Mouse (Mus musculus): Measurements from ENCODE around the gene Cend1. TPM values are rescaled to one million over a fixed set of nuclear protein-coding genes. Genes with fewer than 3 reads are reported as not detected.

Gene Cend1
- total RNA-seq (2023), result not detected

DNA sequence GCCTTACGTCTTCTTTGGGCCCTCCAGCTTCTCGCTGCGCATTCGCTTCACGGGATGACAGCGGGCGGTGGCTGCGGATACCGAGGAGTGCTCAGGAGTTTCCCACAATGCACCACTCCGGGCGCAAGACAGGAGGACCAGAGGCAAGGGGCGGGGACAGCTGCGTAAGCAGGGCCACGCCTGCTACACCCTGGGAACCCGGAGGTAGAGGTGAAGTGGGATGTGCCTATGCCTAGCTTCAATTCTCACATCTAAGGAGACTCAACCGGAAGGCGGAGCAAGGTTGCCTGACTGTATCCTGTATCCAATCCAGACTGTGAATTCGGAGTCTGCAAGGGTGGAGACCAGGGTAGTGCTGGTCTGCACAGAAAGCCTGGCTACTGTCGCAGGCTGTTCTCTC, at the start of gene Cend1:
Gene Cend1, minus strand, starts transcription at position 182 of the 400 bp plus-strand sequence.

DNA sequence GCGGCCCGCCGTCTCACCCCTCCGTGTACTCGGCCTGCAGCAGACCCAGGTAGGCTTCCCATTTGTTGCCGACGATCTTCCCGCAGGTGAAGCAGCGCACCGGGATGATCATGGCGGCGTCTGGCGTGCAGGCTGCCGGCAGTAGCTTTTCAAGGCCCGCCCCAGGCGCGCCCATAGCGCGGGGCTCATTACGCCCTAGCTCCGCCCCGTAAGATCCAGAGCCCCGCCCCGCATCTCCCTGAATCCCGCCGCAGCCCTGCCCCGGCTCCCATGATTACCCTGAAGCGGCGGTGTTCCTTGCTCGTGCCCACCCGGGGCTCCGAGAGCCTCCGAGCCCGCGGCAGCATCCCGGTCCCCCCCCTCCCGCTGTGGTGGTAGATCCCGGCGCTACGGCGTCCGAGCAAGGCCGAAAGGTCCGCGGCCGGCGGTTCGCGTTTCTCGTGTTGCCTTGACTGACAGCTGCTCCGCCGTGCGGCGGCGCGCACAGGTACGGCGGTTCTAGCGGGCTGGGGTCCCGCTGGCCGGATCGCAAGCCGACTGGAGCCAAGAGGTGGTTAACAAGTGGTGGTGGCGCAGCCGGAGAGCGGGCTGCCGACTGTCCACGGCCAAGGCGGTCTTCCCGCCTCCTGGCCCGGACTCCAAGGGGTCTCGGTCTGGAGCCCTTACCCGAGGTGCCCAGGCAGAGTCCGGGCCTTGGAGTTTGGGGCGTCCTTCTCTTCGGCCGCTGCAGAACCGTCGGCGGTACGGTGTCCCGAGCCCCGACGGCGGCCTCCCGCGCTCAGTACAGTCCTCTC, 45.9 kb upstream of the Cend1 start, which contains the start of the genes Polr2l and Tspan4:
Gene Polr2l, minus strand, starts transcription at position 122 of the 794 bp plus-strand sequence.
Gene Tspan4, plus strand, starts transcription at position 230 of the 794 bp plus-strand sequence.

DNA sequence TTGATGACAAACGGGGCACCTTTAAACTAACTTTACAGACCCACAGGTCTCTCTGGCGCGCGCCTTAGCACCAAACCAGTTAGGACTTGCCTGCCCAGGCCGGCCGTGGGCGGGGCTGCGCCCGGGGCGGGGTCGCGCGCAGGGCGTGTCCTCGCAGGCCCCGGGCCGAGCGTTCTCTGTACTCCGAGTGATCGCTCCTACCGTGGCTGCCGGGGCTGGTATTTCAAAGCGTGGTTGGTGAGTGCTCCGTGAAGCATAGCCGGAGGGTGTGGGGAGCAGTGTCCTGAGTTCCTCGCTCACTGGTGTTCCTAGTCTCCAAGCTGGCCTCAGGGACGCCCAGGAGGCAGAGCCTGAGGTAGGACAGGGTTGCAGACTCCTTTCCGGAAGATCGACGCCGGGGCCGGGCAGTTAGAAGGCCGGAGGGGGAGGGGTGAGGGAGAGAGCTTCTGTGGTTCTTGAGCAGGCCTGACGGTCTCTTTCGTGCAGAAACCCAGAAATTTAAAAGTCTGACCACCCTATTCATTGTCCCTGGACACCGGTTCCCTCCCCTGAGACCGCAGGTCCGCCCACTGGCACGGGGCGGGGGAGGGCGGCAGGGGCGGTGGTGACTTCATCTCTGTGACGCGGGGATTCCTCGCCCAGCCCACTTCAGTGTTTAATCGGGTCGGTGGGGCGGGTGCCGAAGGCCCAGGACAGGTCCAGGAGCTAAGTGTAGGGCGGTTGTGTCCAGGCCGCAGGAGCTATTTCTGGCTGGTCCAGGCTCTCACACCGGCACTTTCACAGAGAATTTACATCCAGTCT, 38.1 kb upstream of the Cend1 start, which contains the start of gene Cd151:
Gene Cd151, plus strand, starts transcription at position 163 of the 801 bp plus-strand sequence.

DNA sequence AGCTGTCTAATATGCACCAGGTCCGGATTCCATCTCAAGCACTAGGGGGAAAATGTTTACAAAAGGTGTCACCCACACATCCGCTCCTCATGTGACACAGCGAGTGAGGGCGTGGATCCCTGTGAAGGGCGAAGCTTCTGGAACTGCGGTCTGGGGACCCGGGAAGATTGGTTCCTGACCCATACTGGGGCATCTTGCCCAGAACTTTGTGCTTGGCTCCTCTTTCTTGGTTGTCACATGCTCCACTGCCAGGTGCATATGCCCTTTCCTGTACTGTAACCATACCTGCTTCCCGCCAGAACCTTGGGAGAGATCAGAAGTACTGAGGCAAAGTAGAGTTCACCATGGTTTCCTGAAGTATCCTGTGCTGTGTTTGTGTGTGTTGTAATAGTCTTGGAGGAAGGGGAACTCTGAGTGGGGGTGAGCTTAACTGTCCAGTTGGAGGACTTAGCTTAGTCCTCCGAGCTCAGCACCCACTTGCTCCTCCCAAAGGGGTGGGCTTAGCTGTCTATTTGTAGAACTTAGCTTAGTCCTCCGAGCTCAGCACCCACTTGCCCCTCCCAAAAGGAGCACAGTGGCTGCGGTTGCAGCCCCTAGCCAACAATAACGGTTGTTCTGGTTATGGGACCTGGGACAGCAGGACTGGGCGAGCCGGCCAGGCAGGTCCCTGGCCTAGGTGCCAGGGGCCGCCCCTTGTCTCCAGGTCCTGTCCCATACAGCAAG, 31.3 kb upstream of the Cend1 start, which contains the start of gene Cracr2b:
Gene Cracr2b, plus strand, starts transcription at position 704 of the 723 bp plus-strand sequence.

DNA sequence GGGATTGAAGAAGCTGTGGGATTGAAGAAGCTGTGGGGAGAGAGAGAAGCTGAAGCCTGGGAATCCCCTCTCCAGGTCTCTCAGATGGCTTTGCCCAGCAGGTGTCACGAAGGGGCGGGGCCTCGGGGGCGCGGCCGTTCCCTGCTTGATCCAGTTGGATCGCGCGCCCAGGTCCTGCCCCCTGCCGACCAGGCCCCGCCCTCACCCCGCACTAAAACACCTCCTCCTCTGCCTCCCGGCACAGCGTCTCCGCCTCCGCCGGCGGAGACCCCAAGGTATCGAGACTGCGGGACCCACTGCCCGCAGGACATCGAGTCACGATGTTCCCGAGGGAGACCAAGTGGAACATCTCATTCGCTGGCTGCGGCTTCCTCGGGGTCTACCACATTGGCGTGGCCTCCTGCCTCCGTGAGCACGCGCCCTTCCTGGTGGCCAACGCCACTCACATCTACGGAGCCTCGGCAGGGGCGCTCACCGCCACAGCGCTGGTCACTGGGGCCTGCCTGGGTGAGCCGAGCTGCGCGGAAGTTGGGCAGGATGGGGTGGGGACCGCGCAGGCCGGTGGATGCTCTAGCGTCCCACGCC, 25.8 kb upstream of the Cend1 start, which contains the start of gene Pnpla2:
Gene Pnpla2, plus strand, starts transcription at position 232 of the 585 bp plus-strand sequence.

DNA sequence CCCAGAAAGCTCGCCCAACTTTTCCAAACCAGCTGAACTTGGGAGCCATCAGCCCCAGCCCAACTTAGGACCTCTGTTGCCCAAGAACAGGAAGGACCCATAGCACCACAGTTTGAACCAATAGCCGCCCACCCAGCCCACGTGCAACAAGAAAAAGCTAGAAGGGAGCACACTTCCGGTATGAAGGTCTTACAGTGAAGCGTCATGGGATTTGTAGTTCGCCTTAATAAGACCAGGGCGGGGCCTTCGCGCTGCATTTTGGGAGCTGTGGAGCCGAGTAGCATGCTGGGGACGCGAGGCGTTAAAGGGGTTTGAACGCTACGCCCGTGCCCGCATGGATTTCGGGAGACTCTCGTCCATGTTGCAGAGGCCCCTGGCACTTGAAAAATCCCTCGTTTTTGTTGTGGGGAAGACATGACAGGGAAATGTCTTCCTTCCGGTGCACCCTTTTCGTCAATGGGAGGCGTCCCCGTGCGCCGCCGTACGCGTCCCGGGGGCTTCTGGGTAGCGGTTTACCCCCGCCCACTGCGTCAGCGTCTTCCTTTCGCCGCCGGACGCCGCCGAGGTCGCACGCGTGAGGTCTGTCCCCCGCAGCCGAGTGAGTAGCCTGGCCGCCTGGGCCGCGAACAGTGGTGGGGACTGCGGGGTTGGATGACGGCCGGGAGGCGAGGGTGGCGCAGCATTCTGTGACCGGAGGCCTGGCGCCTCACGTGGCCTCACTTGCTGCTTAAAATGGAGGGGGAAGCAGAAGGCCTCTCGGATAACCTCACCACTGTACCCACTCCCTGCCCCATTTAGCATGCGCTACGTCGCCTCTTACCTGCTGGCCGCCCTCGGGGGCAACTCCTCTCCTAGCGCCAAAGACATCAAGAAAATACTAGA, 18.1 kb upstream of the Cend1 start, which contains the start of gene Rplp2:
Gene Rplp2, plus strand, starts transcription at position 261 of the 882 bp plus-strand sequence.

DNA sequence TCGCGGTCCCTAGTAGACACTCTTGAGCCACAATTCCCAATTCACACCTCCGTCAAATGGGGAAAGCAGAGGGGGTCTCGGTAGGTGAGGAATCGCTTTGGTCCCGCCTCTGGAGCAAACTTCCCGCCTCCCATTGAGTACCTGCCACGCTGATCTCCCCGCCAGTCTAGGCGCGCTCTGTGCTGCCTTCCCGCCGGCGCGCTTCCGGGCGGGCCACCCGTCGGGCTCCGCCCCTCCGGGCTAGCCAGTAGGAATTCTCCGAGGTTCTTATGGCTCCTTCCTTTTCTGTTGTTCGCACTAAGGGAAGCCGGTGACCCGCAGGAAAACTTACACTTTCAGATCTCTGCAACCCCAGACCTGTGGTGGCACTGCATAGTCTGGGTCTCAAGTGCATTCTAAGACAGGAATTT, 14.5 kb upstream of the Cend1 start, which contains the start of gene Pidd1:
Gene Pidd1, minus strand, starts transcription at position 198 of the 410 bp plus-strand sequence.

DNA sequence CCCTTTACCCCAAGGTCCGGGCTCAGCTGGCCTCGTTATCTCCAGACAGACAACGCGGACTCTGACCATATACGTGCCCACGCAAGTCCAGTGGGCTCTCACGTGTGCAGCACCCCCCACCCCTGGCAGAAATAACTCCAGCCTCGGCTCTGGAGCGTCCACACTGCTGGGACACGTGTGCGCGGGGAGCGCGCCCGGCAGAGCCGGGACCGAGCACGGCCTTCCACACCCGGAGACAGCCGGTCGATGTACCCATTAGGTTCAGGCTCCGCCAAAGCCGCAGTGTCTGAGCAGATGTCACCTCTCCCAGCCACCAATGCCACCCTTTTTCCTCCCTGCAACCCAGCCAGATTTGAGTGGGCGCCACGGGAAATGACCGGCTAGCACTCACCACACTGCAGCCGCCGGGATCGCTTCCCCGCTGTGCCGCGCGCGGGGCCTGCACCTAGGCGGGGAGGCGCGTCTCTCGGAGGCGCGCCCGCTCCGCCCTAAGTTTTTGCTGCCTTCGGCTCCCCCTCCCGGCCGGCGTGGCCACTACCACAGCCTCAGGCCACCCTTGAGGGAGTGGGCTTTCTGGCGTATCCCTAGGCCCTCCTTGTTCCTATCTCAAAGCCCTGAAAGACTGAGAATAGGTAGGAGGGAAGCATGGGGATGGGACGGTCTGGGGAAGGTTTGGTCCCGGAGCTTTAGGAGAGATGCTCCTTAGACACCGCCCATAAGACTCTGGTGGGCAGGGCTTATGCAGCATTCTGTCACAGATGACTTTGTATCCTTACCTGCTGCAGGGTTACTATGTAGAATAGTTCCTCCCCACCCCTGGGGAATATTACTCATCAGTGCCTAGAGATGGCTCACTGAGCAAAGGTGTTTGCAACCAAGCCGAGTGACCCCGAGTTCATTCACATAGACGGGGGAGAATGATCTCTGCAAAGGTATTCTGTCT, 8.2 kb upstream of the Cend1 start, which contains the start of gene Slc25a22:
Gene Slc25a22, minus strand, starts transcription at position 715 of the 943 bp plus-strand sequence.

DNA sequence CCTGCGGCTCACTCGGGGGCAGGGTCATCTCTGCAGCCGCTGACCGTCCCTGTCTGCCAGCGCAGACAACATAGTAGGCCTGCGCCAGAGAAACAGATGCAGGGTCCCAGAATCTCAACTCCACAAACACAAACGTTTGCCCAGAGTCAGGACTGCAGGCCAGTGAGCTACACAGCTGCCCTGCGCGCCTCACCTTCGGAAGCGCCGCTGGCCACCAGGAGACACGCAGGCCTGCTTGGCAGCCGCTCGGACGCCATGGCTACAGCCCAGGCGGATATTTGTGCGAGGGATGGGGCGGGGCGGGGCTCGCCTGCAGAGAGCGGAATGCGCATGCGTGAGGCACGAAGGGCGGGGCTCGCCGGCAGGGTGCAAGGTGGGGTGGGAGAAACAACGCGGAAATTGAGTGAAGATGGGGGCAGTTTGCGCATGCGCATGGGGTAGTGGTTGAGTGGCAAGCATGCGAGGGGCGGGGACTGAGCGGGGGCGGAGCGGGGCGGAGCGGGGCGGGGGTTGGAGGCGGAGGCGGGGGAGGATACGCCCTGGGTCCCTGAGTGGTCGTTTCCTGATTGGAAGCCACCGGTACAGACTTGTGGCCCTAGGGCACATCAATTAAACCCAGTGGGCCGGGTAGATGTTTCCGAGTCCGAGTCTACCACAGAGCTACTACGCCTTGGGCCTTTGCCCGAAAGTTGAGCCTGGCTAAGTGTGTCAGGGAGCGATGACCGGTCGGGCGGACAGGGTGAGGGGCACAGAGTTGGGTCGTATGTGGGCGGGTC, 15.3 kb downstream of the Cend1 start, which contains the start of gene Gatd1:
Gene Gatd1, minus strand, starts transcription at position 328 of the 776 bp plus-strand sequence.

DNA sequence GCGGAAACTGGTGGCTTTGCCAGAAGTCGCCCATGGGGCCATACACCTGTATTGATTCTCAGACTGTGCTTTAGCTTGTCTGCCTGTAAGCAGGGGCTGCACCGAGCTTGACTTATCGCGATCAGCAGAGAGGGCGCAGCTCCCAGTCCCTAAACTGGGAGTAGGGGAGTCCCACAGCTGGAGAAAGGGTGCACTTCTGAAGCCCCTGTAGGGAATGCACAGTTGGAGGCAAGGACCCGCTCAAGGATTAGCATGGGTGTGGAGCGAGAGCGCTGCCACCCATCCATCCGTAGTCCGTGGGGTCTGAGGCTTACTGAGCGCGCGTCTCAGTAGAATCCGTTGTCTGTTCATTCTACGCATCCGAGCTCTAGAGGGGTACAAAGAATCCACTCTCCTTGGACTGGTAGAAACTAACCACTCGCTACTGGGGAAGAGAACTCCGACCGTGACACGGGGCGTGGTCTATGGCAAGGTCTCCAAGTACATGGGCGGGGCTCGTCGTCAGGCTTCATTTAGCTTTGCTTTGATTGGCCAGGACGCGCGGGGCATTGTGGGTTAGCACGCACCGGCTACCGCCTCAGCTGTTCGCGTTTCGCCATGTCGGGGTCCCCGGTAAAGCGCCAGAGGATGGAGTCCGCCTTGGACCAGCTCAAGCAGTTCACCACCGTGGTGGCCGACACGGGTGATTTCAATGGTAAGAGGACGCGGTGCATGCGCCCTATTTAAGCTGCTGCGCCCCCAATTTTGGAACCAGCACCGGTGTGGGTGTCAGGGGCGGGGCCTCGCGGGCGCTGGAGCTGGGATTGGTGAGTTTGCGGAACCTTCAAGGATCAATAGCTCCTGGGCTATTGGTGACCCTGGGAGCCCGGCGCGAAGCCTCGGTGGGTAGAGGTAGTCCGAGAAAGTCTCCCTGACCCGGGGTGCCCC, 37.4 kb downstream of the Cend1 start, which contains the start of gene Taldo1:
Gene Taldo1, plus strand, starts transcription at position 575 of the 927 bp plus-strand sequence.

Other genes with a start within 250 kb of the Cend1 start
- 10 to 100 TPM; 24.5 to 27.3 TPM for gene Hras, start 235.5 kb downstream of the Cend1 start, total RNA-seq (2023)
- 1 to 10 TPM; 5.6 to 6.2 TPM for gene Lrrc56, start 235.3 kb downstream of the Cend1 start, total RNA-seq (2023)
- not detected for gene Lmntd2, start 215.4 kb downstream of the Cend1 start, total RNA-seq (2023)
- 1 to 10 TPM; 1.8 to 2.8 TPM for gene Rassf7, start 213.6 kb downstream of the Cend1 start, total RNA-seq (2023)
- 100 to 1,000 TPM; 109 to 116 TPM for gene Phrf1, start 200.7 kb downstream of the Cend1 start, total RNA-seq (2023)
- 100 to 1,000 TPM; 105 to 145 TPM for gene Irf7, start 163.0 kb downstream of the Cend1 start, total RNA-seq (2023)
- gene Cdhr5, start 152.7 kb downstream of the Cend1 start, total RNA-seq (2023), result not detected
- gene Sct, start 150.4 kb downstream of the Cend1 start, total RNA-seq (2023), result not detected
- gene Drd4, start 137.5 kb downstream of the Cend1 start, total RNA-seq (2023), result not detected
- 10 to 100 TPM; 30.2 to 30.5 TPM for gene Deaf1, start 101.8 kb downstream of the Cend1 start, total RNA-seq (2023)
- gene Tmem80, start 101.8 kb downstream of the Cend1 start, total RNA-seq (2023), result 1 to 10 TPM; 5.4 to 7.1 TPM
- gene Eps8l2, start 90.6 kb downstream of the Cend1 start, total RNA-seq (2023), result not detected
- gene Taldo1, start 37.3 kb downstream of the Cend1 start, total RNA-seq (2023), result 100 to 1,000 TPM; 469 to 488 TPM
- 10 to 100 TPM; 28.9 to 32.7 TPM for gene Gatd1, start 15.4 kb downstream of the Cend1 start, total RNA-seq (2023)
- gene Slc25a22, start 8.4 kb upstream of the Cend1 start, total RNA-seq (2023), result 10 to 100 TPM; 34.3 to 35.9 TPM
- gene Pidd1, start 14.5 kb upstream of the Cend1 start, total RNA-seq (2023), result 1 to 10 TPM; 2.6 to 3.8 TPM
- 1,000 to 10,000 TPM; 1,146 to 1,432 TPM for gene Rplp2, start 17.9 kb upstream of the Cend1 start, total RNA-seq (2023)
- 100 to 1,000 TPM; 126 to 136 TPM for gene Pnpla2, start 25.7 kb upstream of the Cend1 start, total RNA-seq (2023)
- gene Cracr2b, start 31.6 kb upstream of the Cend1 start, total RNA-seq (2023), result 10 to 100 TPM; 15.0 to 17.3 TPM
- gene Cd151, start 37.9 kb upstream of the Cend1 start, total RNA-seq (2023), result 10 to 100 TPM; 17.8 to 21.7 TPM
- gene Polr2l, start 45.6 kb upstream of the Cend1 start, total RNA-seq (2023), result 10 to 100 TPM; 16.3 to 17.3 TPM
- 10 to 100 TPM; 34.5 to 39.3 TPM for gene Tspan4, start 45.7 kb upstream of the Cend1 start, total RNA-seq (2023)
- 10 to 100 TPM; 31.4 to 38.5 TPM for gene Chid1, start 110.4 kb upstream of the Cend1 start, total RNA-seq (2023)
- 100 to 1,000 TPM; 129 to 148 TPM for gene Ap2a2, start 132.7 kb upstream of the Cend1 start, total RNA-seq (2023)
- gene Muc6, start 225.8 kb upstream of the Cend1 start, total RNA-seq (2023), result not detected